Mouse (Mus musculus): ENCODE results near the gene Chac1.

The Chac1 gene

DNA sequence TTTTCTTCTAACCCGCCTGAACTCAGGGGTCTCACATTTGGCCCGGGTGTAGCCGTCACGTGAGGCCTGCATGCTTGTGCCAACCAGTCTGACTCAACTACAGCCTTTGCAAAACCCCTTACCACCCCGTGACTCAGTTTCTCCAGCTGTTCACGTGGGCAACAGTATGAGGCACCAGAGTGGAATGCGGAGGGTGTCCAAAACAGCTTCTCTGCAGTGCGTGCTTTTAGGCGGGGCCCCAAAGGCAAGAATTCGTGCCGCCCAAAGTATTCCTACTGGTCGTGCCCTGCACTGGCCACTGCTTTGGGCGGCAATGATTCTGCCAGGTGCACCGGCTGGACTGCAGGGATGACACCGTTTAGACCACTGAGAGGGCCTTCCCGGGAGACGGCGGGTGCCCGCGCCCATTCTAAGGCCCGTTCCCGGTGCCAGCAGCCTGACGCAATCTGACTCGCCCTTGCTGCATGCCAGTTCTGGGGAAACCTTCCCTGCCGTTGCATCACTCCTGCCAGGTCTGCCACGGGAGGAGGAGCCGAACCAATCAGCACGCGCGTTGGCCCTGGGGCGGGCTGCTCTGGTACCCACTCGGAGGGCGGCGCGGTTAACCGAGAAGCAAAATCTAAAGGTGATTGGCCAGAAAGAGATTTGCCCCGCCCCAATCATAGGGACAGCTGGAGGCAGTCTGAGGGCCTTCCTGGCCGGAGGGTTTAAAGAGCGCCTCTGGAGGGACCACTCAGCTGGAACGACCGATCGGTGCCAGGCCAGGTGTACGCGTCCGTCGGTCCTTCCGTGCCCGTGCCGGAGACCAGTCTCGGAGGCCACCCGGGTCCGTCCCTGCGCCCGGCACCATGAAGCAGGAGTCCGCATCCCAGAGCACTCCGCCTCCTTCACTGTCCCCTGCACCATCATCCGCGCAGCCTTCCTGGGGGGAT lies at the start of gene Chac1:
Chac1 (plus strand) TSS at position 675 of the 932 bp plus-strand sequence.
- DNase-seq (ENCODE audit: low read depth, low spot score), result peak; percentile 98

DNA sequence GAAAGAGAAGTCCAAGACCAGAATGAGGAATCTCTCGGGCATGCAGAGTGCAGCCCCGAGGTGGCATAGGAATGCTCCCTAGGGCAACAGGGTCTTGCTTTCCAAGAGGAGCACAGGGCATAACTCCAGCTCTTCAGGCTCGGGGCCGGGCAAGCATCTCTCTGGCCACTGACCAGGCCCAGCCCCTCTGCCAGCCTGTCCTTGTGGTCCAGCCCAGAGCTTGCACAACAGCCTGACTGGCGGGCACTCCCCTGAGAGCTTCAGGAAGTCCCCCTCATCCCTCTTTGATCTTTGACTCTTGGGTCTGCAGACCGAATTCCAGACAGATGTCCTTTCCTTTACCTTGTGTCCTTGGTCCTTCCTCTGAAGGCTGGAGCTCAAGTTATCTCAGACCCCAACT lies 48.2 kb upstream of the Chac1 start:
- no peak for DNase-seq (ENCODE audit: low read depth, low spot score)

DNA sequence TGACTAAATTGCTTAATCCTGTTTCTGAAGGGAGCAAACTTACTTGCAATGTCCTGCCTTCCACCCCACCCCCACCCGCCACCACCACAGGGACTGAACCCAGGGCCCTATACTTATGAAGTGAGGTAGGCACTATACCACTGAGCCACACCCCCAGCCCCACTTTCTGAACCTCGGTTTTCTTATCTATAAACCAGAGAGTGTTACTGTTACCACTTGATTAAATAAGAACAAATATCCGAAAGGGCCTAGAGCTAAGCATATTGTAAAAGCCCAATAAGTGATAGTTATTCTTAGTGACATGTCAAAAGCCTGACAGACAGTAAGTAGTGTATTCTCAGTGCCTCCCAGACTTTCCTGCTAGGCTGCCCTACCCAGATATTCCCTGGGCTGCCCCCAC lies 46.6 kb upstream of the Chac1 start:
- no peak for DNase-seq (ENCODE audit: low read depth, low spot score)

DNA sequence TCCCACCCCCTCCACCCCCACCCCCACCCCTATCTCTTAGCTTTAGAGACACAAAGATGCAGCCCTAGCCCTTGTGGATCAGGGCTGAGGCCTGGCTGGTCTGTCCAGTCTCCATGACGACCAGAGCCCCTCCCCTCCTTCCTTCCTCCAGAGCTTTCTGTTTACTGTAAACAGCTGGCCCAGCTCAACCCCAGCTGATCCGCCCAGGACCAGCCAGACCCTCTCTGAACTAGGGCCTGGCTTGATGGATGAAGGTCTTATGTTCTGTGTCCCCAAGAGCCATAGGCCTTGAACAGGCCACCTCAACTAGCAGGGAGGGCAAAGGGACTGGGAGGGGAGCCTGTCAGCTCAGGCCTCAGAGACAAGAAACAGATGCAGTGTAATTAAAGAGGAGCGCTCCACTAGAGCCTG lies 46.2 kb upstream of the Chac1 start:
- no peak for DNase-seq (ENCODE audit: low read depth, low spot score)

DNA sequence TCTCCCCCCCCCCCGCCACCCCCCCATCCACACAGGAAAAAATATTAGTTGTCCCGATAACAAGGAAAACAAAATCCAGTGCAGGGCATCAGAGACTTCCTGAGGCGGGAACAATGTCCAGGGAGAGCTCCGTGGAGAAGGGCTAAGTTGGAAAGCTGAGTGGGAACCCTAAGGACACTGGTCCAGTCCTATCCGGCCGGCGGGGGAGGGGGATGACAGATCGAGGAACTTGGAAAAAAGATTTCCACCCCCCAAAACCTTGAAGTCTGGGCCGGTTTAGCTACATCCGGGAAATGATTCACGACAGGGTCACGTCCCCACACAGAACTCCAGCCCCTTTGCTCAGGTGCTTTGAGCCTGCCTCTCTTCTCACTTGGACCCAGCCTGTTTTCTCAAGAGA lies 39.5 kb upstream of the Chac1 start:
- DNase-seq (ENCODE audit: low read depth, low spot score), result no peak

DNA sequence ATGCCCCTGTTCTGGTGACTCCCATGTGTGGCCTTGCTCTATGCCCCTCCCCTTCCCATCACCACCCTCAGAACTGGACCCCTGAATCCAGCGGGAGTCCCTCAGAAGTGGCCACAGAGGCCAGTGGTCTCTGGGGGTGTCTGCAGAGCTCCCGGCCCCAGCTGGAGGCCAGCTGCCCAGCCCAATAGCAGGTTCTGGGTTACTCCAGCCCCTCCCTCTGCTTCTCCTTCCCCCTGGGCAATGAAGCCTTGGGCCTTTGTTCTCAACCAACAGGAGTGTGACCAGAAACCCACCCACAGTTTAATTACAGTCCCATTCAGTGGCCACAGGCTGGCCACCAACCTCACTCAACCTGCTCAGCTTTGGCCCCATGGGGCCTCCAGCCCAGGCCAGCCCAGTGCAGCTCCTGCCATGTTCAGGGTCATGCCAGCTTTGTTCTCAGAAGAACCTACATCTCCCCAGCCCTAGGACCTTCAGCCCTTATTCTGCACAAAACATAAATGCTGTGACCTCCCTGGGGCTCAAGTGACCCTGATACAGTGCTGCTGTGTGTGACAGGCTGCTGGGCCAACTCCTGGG lies 38.6 kb upstream of the Chac1 start:
- no peak for DNase-seq (ENCODE audit: low read depth, low spot score)

DNA sequence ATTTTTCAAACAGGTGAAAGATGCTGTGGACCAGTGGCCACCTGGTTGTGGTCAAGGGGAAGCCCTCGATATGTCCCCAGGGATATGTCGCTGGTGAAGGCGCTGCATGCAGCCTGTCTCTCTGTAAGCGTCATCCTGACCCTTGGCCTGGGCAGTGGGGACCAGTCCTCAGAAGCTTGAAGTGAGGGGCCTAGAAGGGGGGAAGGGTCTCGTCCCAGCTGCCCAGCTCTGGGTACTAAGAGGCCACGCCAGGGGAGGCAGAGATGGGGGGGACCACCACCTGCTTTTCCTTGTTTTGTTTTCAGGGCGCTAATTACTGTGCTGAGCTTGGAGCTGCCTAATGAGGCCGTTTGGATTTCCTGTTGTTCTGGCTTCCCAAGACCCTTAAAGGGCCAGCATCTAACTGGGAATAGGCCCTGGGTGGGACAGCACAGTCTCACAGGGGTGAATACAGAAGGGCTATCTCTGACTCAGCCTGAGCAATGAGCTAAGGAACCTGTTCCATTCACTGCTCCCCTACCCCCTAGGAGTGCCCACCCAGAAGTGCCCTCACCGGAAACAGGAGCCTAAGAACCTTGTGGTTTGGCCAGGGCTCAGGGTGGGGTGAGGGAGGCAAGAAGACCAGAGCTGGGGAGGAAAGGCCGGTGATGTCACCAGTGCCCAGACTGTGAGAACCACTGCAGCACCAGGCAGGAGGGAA lies 37.1 kb upstream of the Chac1 start:
- DNase-seq (ENCODE audit: low read depth, low spot score), result no peak

DNA sequence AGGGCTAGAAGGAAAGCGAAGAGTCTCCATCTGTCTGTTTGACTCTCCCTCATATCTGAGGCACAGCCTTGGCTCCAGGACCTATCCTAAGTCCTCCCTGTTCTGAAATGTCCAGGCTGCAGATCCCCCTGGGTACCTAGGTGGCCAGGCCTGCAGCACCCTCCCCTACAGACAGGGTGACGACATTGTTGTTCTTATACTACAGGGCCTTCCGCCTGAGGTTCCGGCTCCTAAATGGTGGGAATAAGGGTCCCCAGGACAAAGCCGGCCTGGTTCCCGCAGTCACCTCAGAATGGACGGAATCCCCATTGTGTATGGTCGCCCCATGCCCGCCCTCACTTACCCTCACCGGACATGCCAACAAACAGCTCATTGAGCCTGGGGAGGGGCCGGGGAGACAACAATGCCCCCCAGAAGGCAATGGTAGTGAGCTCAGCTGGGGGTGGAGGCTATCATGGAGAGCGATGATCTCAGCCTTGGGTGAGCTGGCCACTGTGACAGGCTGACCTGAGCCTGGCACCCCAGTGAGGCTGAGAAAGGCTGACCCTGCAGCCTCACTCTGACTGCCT lies 36.2 kb upstream of the Chac1 start:
- peak; percentile 59 for DNase-seq (ENCODE audit: low read depth, low spot score)

DNA sequence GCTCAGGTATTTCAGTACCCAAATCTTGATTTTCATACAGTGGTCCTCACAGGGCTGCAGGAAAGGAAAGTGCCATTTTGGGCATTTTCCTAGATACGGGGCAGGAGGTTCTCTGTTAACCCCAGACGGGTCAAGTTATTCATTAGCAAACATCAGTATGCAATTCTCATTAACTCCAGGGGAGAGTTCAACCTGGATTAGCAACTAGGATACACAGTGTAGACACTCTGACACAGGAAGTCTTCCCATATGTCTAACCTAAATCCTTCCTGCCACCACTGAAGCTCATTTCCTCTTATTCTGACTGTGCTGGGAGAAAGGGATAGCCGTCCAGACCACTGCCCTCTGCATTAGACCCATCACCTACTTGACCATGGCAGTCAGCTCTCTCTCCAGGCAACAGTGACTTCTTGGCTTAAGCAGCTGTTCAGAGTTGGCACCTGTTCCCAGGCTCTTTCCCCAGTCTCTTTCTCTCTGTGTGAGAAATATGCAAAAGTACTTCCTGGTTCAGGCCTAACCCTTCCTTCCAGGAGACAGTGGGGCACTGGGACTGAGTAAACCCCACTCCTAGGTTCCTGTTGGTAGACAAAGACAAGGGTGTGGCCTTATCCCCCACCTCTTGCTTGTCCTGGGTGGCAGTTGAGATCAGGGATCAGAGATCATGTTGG lies 32.9 kb upstream of the Chac1 start:
- DNase-seq (ENCODE audit: low read depth, low spot score), result no peak

DNA sequence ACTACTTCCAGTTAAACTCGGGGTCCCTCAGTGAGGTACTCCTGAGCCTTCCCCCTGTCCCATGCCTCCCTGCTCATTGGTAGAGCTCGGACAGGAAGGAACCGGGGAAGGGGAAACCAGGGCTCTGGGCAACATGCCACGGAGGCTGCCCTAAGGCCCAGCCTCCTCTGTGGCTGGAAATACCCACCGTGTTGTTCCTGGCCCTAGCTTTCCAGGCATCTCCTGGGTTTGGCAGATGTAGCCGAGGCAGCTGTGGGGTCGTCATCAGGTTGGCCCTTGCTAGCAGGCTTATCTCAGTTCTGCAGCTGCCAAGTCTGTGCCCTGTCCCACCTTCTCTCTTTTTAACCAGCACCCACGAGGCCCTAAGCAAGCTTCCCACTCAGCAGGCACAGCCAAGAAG lies 30.5 kb upstream of the Chac1 start:
- DNase-seq (ENCODE audit: low read depth, low spot score), result no peak

DNA sequence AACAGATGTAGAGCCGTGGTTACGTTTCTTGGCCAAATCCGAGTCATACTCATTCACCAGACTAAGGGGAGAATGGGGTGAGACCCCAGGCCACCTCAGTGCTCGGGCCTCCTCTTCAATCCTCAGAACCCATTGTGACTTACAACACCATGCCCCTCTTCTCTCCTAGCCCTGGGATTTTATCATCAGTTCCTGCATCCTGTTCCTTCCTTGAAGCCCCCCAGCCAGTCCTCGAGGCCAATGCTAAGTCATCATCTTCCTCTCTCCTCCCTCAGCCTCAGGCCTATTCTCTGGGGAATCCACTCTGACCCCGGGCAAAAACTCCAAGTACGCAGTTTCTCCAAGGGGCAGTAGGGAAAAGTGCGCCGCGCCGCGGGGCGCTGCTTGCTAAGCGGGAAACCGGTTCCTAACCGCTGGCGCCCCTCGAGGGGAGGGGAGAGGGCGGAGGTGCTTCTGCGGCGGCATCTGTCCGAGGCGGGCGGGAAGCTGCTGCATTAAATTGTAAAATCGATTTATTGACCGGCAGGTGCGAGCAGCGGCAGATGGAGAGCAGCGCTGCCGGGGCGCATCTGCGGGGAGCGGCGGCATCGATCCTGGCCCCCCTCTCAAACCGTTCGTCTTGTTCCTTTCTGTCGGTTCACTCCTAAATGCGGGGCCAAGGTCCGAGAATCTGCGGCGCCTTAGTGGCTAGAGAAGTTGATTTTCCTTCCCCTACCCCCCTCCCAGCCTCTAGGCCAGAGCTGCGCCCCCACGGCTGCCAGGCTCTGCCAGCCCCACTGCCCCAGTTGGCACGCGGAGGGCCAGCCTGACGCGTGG lies 29.1 kb upstream of the Chac1 start:
- DNase-seq (ENCODE audit: low read depth, low spot score), result no peak

DNA sequence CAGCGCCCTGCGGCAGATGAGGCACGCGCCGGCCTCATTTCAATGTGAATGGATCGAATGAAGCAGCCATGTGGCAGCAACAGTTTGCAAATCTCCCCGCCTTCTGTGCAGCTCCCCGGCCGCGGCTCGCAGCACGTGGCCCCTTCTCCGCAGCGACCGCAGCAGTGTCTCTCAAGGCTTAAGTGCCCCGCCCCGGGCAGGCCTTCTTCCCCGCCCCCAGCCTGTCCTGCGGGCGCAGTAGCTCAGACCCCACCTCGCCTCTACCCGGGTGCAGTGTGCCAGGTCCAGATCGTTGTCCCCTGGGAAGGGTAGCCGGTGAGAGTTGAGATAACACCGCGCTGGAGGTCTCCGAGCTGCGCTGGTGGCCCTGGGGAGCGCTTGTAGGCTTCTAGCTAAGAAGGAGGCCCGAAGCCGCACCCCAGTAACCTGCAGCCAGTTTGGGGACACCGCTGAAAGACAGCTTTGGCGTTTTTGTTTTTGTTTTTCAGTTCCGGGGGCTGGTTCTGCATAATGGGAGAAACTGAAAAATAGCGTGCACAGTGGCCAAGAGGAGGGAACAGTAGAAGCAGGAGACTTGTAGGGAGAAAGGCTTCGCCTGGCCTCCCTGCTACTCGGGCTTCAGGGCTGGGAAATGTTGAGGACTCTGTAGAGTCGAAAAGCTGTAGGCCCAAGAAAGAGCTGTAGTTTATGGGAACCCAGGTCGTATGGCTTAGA lies 28.3 kb upstream of the Chac1 start:
- DNase-seq (ENCODE audit: low read depth, low spot score), result peak; percentile 64

DNA sequence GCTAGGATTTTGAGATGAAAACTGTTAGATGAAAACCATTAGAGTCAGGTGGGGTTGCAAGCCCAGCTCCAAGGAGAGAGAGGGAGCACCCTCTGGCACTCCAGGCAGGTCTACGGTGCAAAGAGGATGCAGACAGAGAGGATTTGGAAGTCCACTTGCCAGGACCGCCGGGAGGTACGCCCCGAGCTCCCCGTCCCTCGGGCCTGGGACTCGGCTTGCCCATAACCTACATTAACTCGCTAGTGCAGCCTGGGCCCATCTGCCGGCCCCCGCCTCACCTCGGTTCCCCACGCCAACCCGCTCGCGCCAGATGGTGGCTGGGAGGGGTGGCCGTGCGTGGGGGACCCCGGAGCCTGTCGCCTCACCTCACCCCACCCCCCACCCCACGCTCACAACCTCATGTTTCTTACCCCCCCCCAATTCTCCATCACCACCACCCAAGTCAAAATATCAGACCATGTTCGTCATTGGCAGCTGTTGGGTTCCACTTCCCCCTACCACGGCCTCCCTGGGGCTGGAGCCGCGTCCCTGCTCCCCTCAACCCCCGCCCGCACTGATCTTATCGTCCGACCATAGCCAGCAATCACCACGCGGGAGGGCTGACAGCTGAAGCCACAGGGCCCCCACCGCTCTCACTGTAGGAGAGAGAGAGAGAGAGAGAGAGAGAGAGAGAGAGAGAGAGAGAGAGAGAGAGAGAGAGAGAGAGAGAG lies 27.0 kb upstream of the Chac1 start:
- DNase-seq (ENCODE audit: low read depth, low spot score), result no peak

DNA sequence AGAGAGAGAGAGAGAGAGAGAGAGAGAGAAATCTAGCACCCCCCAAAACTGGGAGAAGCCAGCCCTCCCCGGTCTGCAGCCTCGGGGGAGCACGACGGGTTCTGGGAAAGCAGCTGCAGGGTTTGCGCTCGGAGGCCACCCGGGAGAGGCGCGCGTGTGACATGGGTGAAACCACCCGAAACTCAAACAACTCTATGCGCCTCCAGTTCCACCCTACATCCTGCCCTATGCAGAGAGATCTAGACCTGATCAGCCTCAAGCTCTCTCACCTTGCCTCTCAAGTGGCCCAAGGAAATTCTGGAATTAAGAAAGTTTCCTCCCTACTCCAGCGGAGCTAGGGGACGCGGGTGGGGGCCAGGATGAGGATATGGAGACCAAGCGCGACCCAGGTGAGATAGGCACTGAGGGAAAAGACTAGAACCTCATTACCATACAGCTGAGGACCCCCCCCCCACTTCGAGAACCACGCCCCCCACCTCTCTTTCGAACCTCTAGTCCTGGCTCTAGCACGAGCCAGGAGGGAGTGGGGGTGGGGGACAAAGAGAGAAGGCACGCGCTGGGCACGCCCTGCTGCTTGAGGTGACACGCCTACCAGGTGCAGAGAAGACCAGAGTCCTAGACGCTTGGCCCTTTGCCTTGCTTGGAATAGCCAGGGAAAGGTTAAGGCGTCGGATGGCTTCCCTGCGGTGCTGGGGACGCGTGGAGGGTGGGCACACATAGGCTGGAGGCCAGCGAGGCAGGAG lies 26.3 kb upstream of the Chac1 start:
- no peak for DNase-seq (ENCODE audit: low read depth, low spot score)

DNA sequence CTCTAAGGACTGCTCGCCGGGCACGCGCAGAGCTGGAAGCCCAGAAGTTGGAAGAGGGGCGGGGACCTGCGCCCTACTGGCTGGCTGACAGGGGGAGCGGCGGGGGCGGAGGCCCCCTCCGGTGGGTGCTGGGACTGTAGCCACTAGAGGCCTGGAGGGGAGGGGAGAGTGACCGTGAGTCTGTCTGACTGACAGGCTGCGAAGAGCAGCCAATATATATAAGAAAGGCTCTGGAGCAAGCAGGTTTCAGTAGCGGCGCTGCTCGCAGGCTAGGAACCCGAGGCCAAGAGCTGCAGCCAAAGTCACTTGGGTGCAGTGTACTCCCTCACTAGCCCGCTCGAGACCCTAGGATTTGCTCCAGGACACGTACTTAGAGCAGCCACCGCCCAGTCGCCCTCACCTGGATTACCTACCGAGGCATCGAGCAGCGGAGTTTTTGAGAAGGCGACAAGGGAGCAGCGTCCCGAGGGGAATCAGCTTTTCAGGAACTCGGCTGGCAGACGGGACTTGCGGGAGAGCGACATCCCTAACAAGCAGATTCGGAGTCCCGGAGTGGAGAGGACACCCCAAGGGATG lies 25.4 kb upstream of the Chac1 start, which contains the start of gene Dll4:
Dll4 (plus strand) TSS at position 217 of the 576 bp plus-strand sequence.
- DNase-seq (ENCODE audit: low read depth, low spot score), result no peak

DNA sequence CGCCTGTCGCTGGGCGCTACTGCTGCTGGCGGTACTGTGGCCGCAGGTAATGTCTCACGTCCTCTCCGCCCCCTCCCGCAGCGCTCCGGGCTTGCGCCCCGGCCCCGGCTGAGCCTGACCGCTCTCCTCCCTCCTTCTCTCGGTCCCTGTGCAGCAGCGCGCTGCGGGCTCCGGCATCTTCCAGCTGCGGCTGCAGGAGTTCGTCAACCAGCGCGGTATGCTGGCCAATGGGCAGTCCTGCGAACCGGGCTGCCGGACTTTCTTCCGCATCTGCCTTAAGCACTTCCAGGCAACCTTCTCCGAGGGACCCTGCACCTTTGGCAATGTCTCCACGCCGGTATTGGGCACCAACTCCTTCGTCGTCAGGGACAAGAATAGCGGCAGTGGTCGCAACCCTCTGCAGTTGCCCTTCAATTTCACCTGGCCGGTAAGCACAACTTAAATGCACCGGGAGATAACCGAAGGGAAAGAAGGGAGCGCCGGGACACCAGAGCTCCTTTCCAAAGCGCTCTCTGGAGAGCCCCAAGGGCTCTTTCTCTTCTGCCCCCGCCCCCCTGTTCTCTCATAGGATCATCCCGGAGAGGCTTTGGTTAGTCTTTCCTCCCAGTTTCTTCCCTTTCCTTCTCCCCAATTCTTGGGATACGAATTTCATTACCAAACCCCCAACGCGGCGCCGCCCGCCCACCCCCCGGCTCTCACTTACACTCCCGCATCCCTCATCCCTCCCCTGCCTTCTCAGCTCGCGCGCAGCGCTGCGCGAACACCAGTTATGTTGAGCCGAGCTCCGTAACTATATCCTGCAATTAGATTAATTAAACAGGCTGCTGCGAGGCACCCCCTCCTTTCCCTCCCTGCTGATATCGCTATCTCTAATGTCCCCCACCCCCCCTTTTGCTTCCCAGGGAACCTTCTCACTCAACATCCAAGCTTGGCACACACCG lies 24.6 kb upstream of the Chac1 start:
- peak; percentile 14 for DNase-seq (ENCODE audit: low read depth, low spot score)

DNA sequence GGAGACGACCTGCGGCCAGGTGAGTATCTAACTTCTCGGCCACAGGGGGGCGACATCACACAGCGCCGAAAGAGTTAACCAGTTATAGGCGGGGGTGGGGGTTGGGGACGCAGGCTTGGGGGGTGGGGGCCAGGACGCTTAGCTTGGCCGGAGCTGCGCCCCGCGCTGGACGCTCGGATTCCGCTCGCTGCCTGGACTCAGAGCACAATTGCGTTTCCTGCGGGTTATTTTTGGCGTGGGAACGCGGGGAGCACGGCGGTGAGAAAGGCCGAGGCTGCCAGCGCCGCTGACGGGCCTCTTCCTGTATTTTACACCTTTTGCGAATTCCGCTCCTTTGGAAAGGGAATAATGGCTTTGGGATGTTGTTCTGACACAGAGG lies 23.9 kb upstream of the Chac1 start:
- peak; percentile 70 for DNase-seq (ENCODE audit: low read depth, low spot score)

Data from brain, adult 2 months (tissue).